Mouse (Mus musculus) small intestine, adult 2 months (tissue): Measurements from ENCODE around the gene Olfr406.

Experiments used
- CTCF ChIP-seq: fragments of 200-500 bp; IDR thresholded peaks from 2 replicates; pipeline ENCODE4 v1.5.1; 2012; ENCODE audit warnings: low read depth, mild to moderate bottlenecking, control low read depth, inconsistent platforms, low read length, moderate library complexity, mixed read lengths; ENCODE audit not compliant: insufficient replicate concordance, insufficient read length; ENCODE audit errors: extremely low read depth
- POLR2A ChIP-seq: fragments of 200-500 bp; IDR thresholded peaks from 2 replicates; pipeline ENCODE4 v1.6.1; 2012; ENCODE audit warnings: low read depth, mild to moderate bottlenecking, control low read depth, inconsistent platforms, low read length, moderate library complexity

- no peak for TF ChIP-seq POLR2A
- no peak for TF ChIP-seq CTCF
These were observed 18.4 kb upstream of the Olfr406 start for GRCm38 (mm10) chr11:74241201-74241600.
